21 mouse cellular contexts compared by ENCODE assay signal in genomic region chr2:151434203-151434602, GRCm38 (mm10). TPM values are rescaled to one million over a fixed set of nuclear protein-coding genes. Genes with fewer than 3 reads are reported as not detected.
DNase-seq lines count a peak whose midpoint lies in the region; TF ChIP-seq lines count a peak whose summit lies in the region.
"Not testable (repeated sequence)": the region's sequence is repeated elsewhere in the genome, so short reads cannot be mapped to it uniquely, and the experiment has no call there.
"Had no signal": no experiment of that assay in that cellular context is flagged by ENCODE, and none has a peak within 500 bp of the region (broad histone marks: within the 10 kb centered on the region; RNA-seq: fewer than 3 reads in every experiment).

No protein-coding gene starts in this region.

- H3K27ac ChIP-seq in CH12.LX (ENCODE audit: insufficient read depth, low read depth); layer of hippocampus, adult 2 months: not testable (repeated sequence)

- H3K36me3 ChIP-seq in CH12.LX (replicated peaks in 1 of 2; ENCODE audit: control insufficient read depth in 1 of 2, insufficient read depth in 1 of 2, low read length in 1 of 2) = not testable (repeated sequence)

- H3K4me2 ChIP-seq in CH12.LX (ENCODE audit: insufficient read depth, low read depth, poor library complexity, severe bottlenecking) = not testable (repeated sequence)

- H3K4me3 ChIP-seq in CH12.LX (replicated peaks in 1 of 3; ENCODE audit: low read depth in 2 of 3, low read length in 2 of 3, poor library complexity in 1 of 3); layer of hippocampus, adult 2 months: not testable (repeated sequence)

- not testable (repeated sequence) for H3K4me1 ChIP-seq in CH12.LX (ENCODE audit: control insufficient read depth in 1 of 2, insufficient read depth in 2 of 2)

- peak; percentile 7 for DNase-seq in CH12.LX (ENCODE audit: extremely low read depth)
- DNase-seq in adipocyte (ENCODE audit: low spot score) = peak; percentile 23
- peak; percentile 4 for DNase-seq in embryo, embryonic 10 days (ENCODE audit: low spot score)
- peak; percentile 6 for DNase-seq in induced T-regulatory cell, adult 2 months (ENCODE audit: low read depth)
- DNase-seq in layer of hippocampus, adult 2 months (ENCODE audit: low spot score in 2 of 2) = not testable (repeated sequence)
- peak; percentile 5 for DNase-seq in lung, postnatal 36 days
- peak; percentile 9 for DNase-seq in right cerebral cortex, postnatal 14 days

- in situ Hi-C loops in CH12.LX (cut with MboI; ENCODE audit: low pct_ligation_motif_present, low pct_unique_long_range_greater_than_20kb, low sequenced_read_pairs) = not testable (repeated sequence)

- TF ChIP-seq RAD21 in CH12.LX (IDR thresholded peaks at IDR 0.05; ENCODE audit: low read depth, low read length) = peak; percentile 21

- dilution Hi-C loops in CH12.LX (cut with MboI; ENCODE audit: extremely low pct_ligation_motif_present, extremely low pct_unique_long_range_greater_than_20kb, low sequenced_read_pairs) = not testable (repeated sequence)

- not testable (repeated sequence) for H3K9ac ChIP-seq in CH12.LX (ENCODE audit: insufficient read depth, low read depth)

- TF ChIP-seq EP300 in CH12.LX (IDR thresholded peaks at IDR 0.05; ENCODE audit: low read length) = not testable (repeated sequence)

- not testable (repeated sequence) for H3K27me3 ChIP-seq in CH12.LX (replicated peaks)

- TF ChIP-seq CTCF in CH12.LX (conservative IDR thresholded peaks at IDR 0.05 in 1 of 2, IDR thresholded peaks at IDR 0.05 in 1 of 2; ENCODE audit: low read depth in 2 of 2, low read length in 2 of 2) = peak in 1 of 2 experiments; percentile 21; a peak in 1 of 4 replicates
- peak; percentile 63 for TF ChIP-seq CTCF in layer of hippocampus, adult 2 months (conservative IDR thresholded peaks at IDR 0.05)

- H3K79me2 ChIP-seq in CH12.LX (replicated peaks; ENCODE audit: control insufficient read depth, extremely low read depth, insufficient read depth, poor library complexity, severe bottlenecking) = not testable (repeated sequence)

- not testable (repeated sequence) for H3K9me3 ChIP-seq in CH12.LX (replicated peaks; ENCODE audit: low read length)

- not testable (repeated sequence) for TF ChIP-seq POLR2A in CH12.LX (IDR thresholded peaks at IDR 0.05; ENCODE audit: low read depth, low read length)

TF ChIP-seq in CH12.LX, 34 proteins besides CTCF, POLR2A, EP300 and RAD21:
- TF ChIP-seq MYC (IDR thresholded peaks at IDR 0.05; ENCODE audit: low read depth, low read length) = peak; percentile 68

RNA-seq across cellular contexts. Expression of gene 4921509C19Rik, which starts 41.8 kb away (rescaled TPM):
- total RNA-seq in CH12.LX (2012; rRNA removed) (not detected in 2 replicates), CH12.LX (2014; rRNA removed) (not detected in 2 replicates)
- polyA plus RNA-seq in CH12.LX (2012; ENCODE audit: insufficient read length, low read depth) = not detected in 2 replicates
- not detected for total RNA-seq in layer of hippocampus, adult 2 months (2021)
- total RNA-seq: hematopoietic stem cell, adult 5-6 weeks; layer of hippocampus, postnatal 14 days; left cerebral cortex, postnatal 36 days; neutrophil, adult 5-6 weeks had no signal
- polyA plus RNA-seq: activated CD4-positive, CD25-positive, alpha-beta regulatory T cell, adult 4 months; cortical plate, adult 2 months; forebrain, embryonic 12.5 days; gonadal fat pad, adult 2 months; heart, embryonic 13.5 days; inflammation-experienced regulatory T-cells, adult 6 months; kidney, embryonic 16.5 days; liver, embryonic 12.5 days; lung, postnatal 0 days; midbrain, embryonic 11.5 days had no signal

RNA-seq across cellular contexts. Expression of gene Nsfl1c, which starts 59.8 kb away (rescaled TPM):
- 165 and 191 TPM in 2 replicates for total RNA-seq in CH12.LX (2012; rRNA removed)
- total RNA-seq in CH12.LX (2014; rRNA removed) = 84.8 and 87.8 TPM in 2 replicates
- polyA plus RNA-seq in CH12.LX (2012; ENCODE audit: insufficient read length, low read depth) = 231 and 263 TPM in 2 replicates
- total RNA-seq in layer of hippocampus, adult 2 months (2021) = 100 to 1,000 TPM; 143 to 148 TPM
